Comparison of ENCODE assay signal across 8 mouse cellular contexts in genomic region chr3:108839647-108839999, GRCm38 (mm10). TPM values are rescaled to one million over a fixed set of nuclear protein-coding genes. Genes with fewer than 3 reads are reported as not detected.
A peak's percentile ranks its signal among the peaks of the same experiment; 100 is the strongest.
DNase-seq lines count a peak whose midpoint lies in the region; ATAC-seq lines count a peak whose summit lies in the region.

No protein-coding gene starts in this region.

- H3K4me2 ChIP-seq in embryonic facial prominence, embryonic 15.5 days (replicated peaks), result peak overlapping the region; percentile 59
- peak overlapping the region; percentile 46 for H3K4me2 ChIP-seq in limb, embryonic 11.5 days (ENCODE audit: low read depth, severe bottlenecking)
- peak overlapping the region; percentile 60 for H3K4me2 ChIP-seq in stomach, embryonic 15.5 days

- peaks cover 31% of the 10 kb centered on the region for H3K36me3 ChIP-seq in megakaryocyte, embryonic 14.5 days (replicated peaks; ENCODE audit: low read length)
- H3K36me3 ChIP-seq in embryonic facial prominence, embryonic 15.5 days, result no peaks in the 10 kb centered on the region
- H3K36me3 ChIP-seq in limb, embryonic 11.5 days (ENCODE audit: control insufficient read depth, insufficient read depth, low read length), result no peaks in the 10 kb centered on the region
- H3K36me3 ChIP-seq in stomach, embryonic 15.5 days, result no peaks in the 10 kb centered on the region; the same call in none of the 2 replicates

- H3K4me3 ChIP-seq in megakaryocyte, embryonic 14.5 days (replicated peaks), result peak overlapping the region; percentile 99
- peak overlapping the region; percentile 68 for H3K4me3 ChIP-seq in embryonic facial prominence, embryonic 15.5 days (replicated peaks)
- peak overlapping the region; percentile 57 for H3K4me3 ChIP-seq in limb, embryonic 11.5 days (ENCODE audit: low read depth, low read length)
- peak overlapping the region; percentile 60 for H3K4me3 ChIP-seq in stomach, embryonic 15.5 days (replicated peaks)

- no peak for DNase-seq in limb, embryonic 11.5 days (ENCODE audit: low spot score)
- DNase-seq in right cerebral cortex, postnatal 10 days (ENCODE audit: low spot score in 2 of 2), result no peak
- no peak for DNase-seq in thymus, postnatal 10 days (ENCODE audit: low spot score in 2 of 2)
- DNase-seq in urinary bladder, adult 18-20 months (ENCODE audit: low spot score in 2 of 2), result no peak

- H3K27ac ChIP-seq in embryonic facial prominence, embryonic 15.5 days (replicated peaks), result peak overlapping the region; percentile 92
- no peak overlapping the region for H3K27ac ChIP-seq in limb, embryonic 11.5 days (replicated peaks; ENCODE audit: low read depth, low read length)
- peak overlapping the region; percentile 86 for H3K27ac ChIP-seq in stomach, embryonic 15.5 days

- peak overlapping the region; percentile 68 for H3K9ac ChIP-seq in embryonic facial prominence, embryonic 15.5 days
- peak overlapping the region; percentile 68 for H3K9ac ChIP-seq in limb, embryonic 11.5 days (ENCODE audit: low read length)
- H3K9ac ChIP-seq in stomach, embryonic 15.5 days, result peak overlapping the region; percentile 40

- H3K27me3 ChIP-seq in megakaryocyte, embryonic 14.5 days (replicated peaks), result no peaks in the 10 kb centered on the region
- no peaks in the 10 kb centered on the region for H3K27me3 ChIP-seq in embryonic facial prominence, embryonic 15.5 days
- no peaks in the 10 kb centered on the region for H3K27me3 ChIP-seq in limb, embryonic 11.5 days (ENCODE audit: control insufficient read depth, insufficient read depth, low read length)
- H3K27me3 ChIP-seq in stomach, embryonic 15.5 days (replicated peaks), result no peaks in the 10 kb centered on the region

- WGBS in embryonic facial prominence, embryonic 15.5 days, result 3% methylated on average over 8 of the region's 8 CpGs
- 10% methylated on average over 8 of the region's 8 CpGs for WGBS in limb, embryonic 11.5 days
- WGBS in stomach, embryonic 15.5 days, result 3% methylated on average over 8 of the region's 8 CpGs

- no peaks in the 10 kb centered on the region for H3K9me3 ChIP-seq in megakaryocyte, embryonic 14.5 days
- H3K9me3 ChIP-seq in embryonic facial prominence, embryonic 15.5 days (replicated peaks), result no peaks in the 10 kb centered on the region
- no peaks in the 10 kb centered on the region for H3K9me3 ChIP-seq in limb, embryonic 11.5 days (ENCODE audit: control insufficient read depth, low read length)
- no peaks in the 10 kb centered on the region for H3K9me3 ChIP-seq in stomach, embryonic 15.5 days

- peaks cover 60% of the 10 kb centered on the region for H3K4me1 ChIP-seq in megakaryocyte, embryonic 14.5 days
- peaks cover 13% of the 10 kb centered on the region for H3K4me1 ChIP-seq in embryonic facial prominence, embryonic 15.5 days
- H3K4me1 ChIP-seq in limb, embryonic 11.5 days (ENCODE audit: control insufficient read depth, insufficient read depth, low read length), result peaks cover 4% of the 10 kb centered on the region; the same call in 1 of the 2 replicates
- H3K4me1 ChIP-seq in stomach, embryonic 15.5 days, result peaks cover 10% of the 10 kb centered on the region; the same call in 1 of the 2 replicates

- ATAC-seq in megakaryocyte, adult 5-6 weeks (ENCODE audit: poor library complexity, severe bottlenecking), result no peak
- no peak for ATAC-seq in embryonic facial prominence, embryonic 15.5 days (ENCODE audit: insufficient number of reproducible peaks, low FRiP score, low TSS enrichment, low read depth)
- no peak for ATAC-seq in limb, embryonic 11.5 days (ENCODE audit: insufficient number of reproducible peaks, low FRiP score, low TSS enrichment, low read depth)
- no peak for ATAC-seq in stomach, embryonic 15.5 days (ENCODE audit: insufficient read depth, low FRiP score, low read depth)

RNA-seq across cellular contexts. Expression of gene Stxbp3, which starts 0.7 kb away (rescaled TPM):
- polyA plus RNA-seq in megakaryocyte, embryonic 14.5 days (2012; ENCODE audit: insufficient read depth, low replicate concordance), result 4.2 and 9.1 TPM in 2 replicates
- 58.2 and 59.6 TPM in 2 replicates for total RNA-seq in megakaryocyte, adult 5-6 weeks (2015)
- 50.4 and 51.9 TPM in 2 replicates for total RNA-seq in megakaryocyte, adult 5-6 weeks (2017)
- polyA plus RNA-seq in embryonic facial prominence, embryonic 15.5 days (2015; fragmentation: Nextera tagmentation; extraction: Ambion mirVana), result 42.1 and 44.0 TPM in 2 replicates
- polyA plus RNA-seq in limb, embryonic 11.5 days (2014; fragmentation: Nextera tagmentation; extraction: Ambion mirVana), result 26.0 and 27.0 TPM in 2 replicates
- 40.3 and 42.2 TPM in 2 replicates for polyA plus RNA-seq in stomach, embryonic 15.5 days (2015; fragmentation: Nextera tagmentation; extraction: Ambion mirVana)

RNA-seq across cellular contexts. Expression of gene Fndc7, which starts 50.2 kb away (rescaled TPM):
- 0.04 TPM in 1 of 2 replicates, not detected in the other for polyA plus RNA-seq in megakaryocyte, embryonic 14.5 days (2012; ENCODE audit: insufficient read depth, low replicate concordance)
- total RNA-seq in megakaryocyte, adult 5-6 weeks (2015), result 0.07 TPM in 1 of 2 replicates, not detected in the other
- 0.12 and 0.44 TPM in 2 replicates for total RNA-seq in megakaryocyte, adult 5-6 weeks (2017)
- polyA plus RNA-seq in embryonic facial prominence, embryonic 15.5 days (2015; fragmentation: Nextera tagmentation; extraction: Ambion mirVana), result 0.70 and 0.94 TPM in 2 replicates
- polyA plus RNA-seq in limb, embryonic 11.5 days (2014; fragmentation: Nextera tagmentation; extraction: Ambion mirVana), result 0.18 TPM in 1 of 2 replicates, not detected in the other
- 0.08 and 0.14 TPM in 2 replicates for polyA plus RNA-seq in stomach, embryonic 15.5 days (2015; fragmentation: Nextera tagmentation; extraction: Ambion mirVana)
